In the genomic region with DNA sequence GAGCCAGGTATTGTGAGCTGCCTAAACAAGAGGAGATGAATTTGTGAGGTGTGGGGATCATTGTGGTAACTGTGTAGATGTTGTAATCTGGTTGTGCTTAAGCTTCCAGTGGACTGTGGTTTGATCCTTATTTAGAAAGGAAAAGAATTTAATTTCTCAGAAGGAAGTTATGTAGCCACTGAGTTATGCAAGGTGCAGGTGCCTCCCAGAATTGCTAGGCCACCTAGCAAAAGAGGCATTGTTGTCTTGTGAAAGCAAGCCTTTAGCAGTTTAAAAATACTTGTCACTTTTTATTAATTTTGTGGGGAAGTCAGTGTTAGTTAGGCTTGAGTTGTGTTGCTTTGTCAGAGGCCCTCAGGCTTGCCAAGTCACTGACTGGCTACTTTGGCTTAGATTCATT, we compare ENCODE assay signal across 23 mouse cellular contexts. TPM values are rescaled to one million over a fixed set of nuclear protein-coding genes. Genes with fewer than 3 reads are reported as not detected.
DNase-seq lines count a peak whose midpoint lies in the region; ATAC-seq and TF ChIP-seq lines count a peak whose summit lies in the region.
"Had no signal": no experiment of that assay in that cellular context is flagged by ENCODE, and none has a peak within 500 bp of the region (broad histone marks: within the 10 kb centered on the region; RNA-seq: fewer than 3 reads in every experiment).

No protein-coding gene starts in this region.

- H3K4me2 ChIP-seq in lung, postnatal 0 days (replicated peaks; ENCODE audit: low read depth, low read length) = no peak overlapping the region
- H3K4me2 ChIP-seq in forebrain, embryonic 14.5 days (ENCODE audit: low read length) = no peak overlapping the region
- H3K4me2 ChIP-seq: heart, embryonic 11.5 days; hindbrain, embryonic 13.5 days; liver, embryonic 13.5 days had no signal

- H3K4me1 ChIP-seq in lung, postnatal 0 days (ENCODE audit: insufficient read depth, low read depth, low read length) = no peaks in the 10 kb centered on the region; the same call in 1 of the 2 replicates
- no peaks in the 10 kb centered on the region for H3K4me1 ChIP-seq in forebrain, embryonic 14.5 days (ENCODE audit: control insufficient read depth, insufficient read depth, low read length)

- peak; percentile 68 for ATAC-seq in lung, postnatal 0 days
- ATAC-seq in Patski = peak; percentile 61
- ATAC-seq in granulocyte monocyte progenitor cell, adult 5-6 weeks (replicated peaks; ENCODE audit: poor library complexity, severe bottlenecking) = peak; percentile 91
- no peak for ATAC-seq in forebrain, embryonic 14.5 days
- ATAC-seq: forebrain, embryonic 16.5 days; inflammation-experienced regulatory T-cells, adult 6 months had no signal

- no peak overlapping the region for H3K9ac ChIP-seq in lung, postnatal 0 days (replicated peaks; ENCODE audit: low read depth)
- H3K9ac ChIP-seq in forebrain, embryonic 14.5 days (ENCODE audit: low read length) = no peak overlapping the region
- H3K9ac ChIP-seq: hindbrain, embryonic 13.5 days; liver, embryonic 13.5 days had no signal

- TF ChIP-seq CTCF in lung, postnatal 0 days (IDR thresholded peaks at IDR 0.05) = no peak
- no peak for TF ChIP-seq CTCF in Patski (IDR thresholded peaks at IDR 0.05)

- in situ Hi-C loops in Patski (cut with MboI; ENCODE audit: low pct_unique_long_range_greater_than_20kb) = no loop called here

- peak; percentile 56 for DNase-seq in lung, postnatal 0 days (ENCODE audit: low spot score)
- no peak for DNase-seq in lung, postnatal 10 days
- peak; percentile 80 for DNase-seq in Patski (ENCODE audit: low read depth, low spot score)
- DNase-seq in forebrain, embryonic 14.5 days (ENCODE audit: low spot score) = no peak
- no peak for DNase-seq in ovary, postnatal 14 days (ENCODE audit: low spot score)
- DNase-seq in B cell, adult 2 months = no peak
- DNase-seq: cerebellum, adult 8-10 months; gastrocnemius, adult 2 months; heart, postnatal 14 days; kidney, adult 9 months; kidney, postnatal 36 days; layer of hippocampus, adult 9-11 months; left cerebral cortex, postnatal 4 days; liver, embryonic 13.5 days; thymus, postnatal 14 days had no signal

- no peaks in the 10 kb centered on the region for H3K36me3 ChIP-seq in lung, postnatal 0 days (ENCODE audit: insufficient read depth, low read length)
- no peaks in the 10 kb centered on the region for H3K36me3 ChIP-seq in forebrain, embryonic 14.5 days (ENCODE audit: control insufficient read depth, insufficient read depth, low read length)

- no peak overlapping the region for H3K4me3 ChIP-seq in lung, postnatal 0 days (ENCODE audit: low read depth, low read length)
- no peak overlapping the region for H3K4me3 ChIP-seq in forebrain, embryonic 14.5 days (ENCODE audit: low read depth, low read length)
- H3K4me3 ChIP-seq: erythroblast, embryonic 14.5 days; gastrocnemius, adult 2 months; hindbrain, embryonic 13.5 days; left cerebral cortex, adult 2 months; liver, embryonic 13.5 days had no signal

- no peaks in the 10 kb centered on the region for H3K9me3 ChIP-seq in lung, postnatal 0 days (ENCODE audit: low read length)
- no peaks in the 10 kb centered on the region for H3K9me3 ChIP-seq in forebrain, embryonic 14.5 days (replicated peaks; ENCODE audit: control insufficient read depth, low read length)
- H3K9me3 ChIP-seq: hindbrain, embryonic 13.5 days; liver, embryonic 13.5 days had no signal

- H3K27me3 ChIP-seq in lung, postnatal 0 days (replicated peaks; ENCODE audit: insufficient read depth, low read length) = no peaks in the 10 kb centered on the region
- H3K27me3 ChIP-seq in Patski = no peaks in the 10 kb centered on the region
- H3K27me3 ChIP-seq in forebrain, embryonic 14.5 days (replicated peaks; ENCODE audit: control insufficient read depth, insufficient read depth, low read length) = no peaks in the 10 kb centered on the region
- H3K27me3 ChIP-seq: CH12.LX; hindbrain, embryonic 13.5 days; liver, embryonic 13.5 days had no signal

- TF ChIP-seq EP300 in lung, postnatal 0 days (IDR thresholded peaks at IDR 0.05) = no peak

- CTCF ChIA-PET in Patski (lab: Charles Lee) = interaction anchor here (1.0 kb wide), 1 partner anchor 9 kb away, joined by 3 read pairs; no protein-coding TSS in a partner anchor

- peak overlapping the region; percentile 44; the same call in 1 of the 2 replicates for H3K27ac ChIP-seq in lung, postnatal 0 days (ENCODE audit: low read length)
- H3K27ac ChIP-seq in forebrain, embryonic 14.5 days (ENCODE audit: low read depth, low read length) = no peak overlapping the region
- H3K27ac ChIP-seq: gastrocnemius, adult 2 months; hindbrain, embryonic 13.5 days; left cerebral cortex, adult 2 months; liver, embryonic 13.5 days had no signal

- POLR2A ChIA-PET in Patski (lab: Charles Lee) = interaction anchor here (0.6 kb wide), 1 partner anchor 278 kb away, joined by 3 read pairs; no protein-coding TSS in a partner anchor

RNA-seq across cellular contexts. Expression of gene Ube2f, which starts 7.8 kb away (rescaled TPM):
- 55.5 and 58.3 TPM in 2 replicates for polyA plus RNA-seq in lung, postnatal 0 days (2015; fragmentation: Nextera tagmentation; extraction: Ambion mirVana)
- 94.5 TPM for polyA plus RNA-seq in Patski (2021)
- total RNA-seq in granulocyte monocyte progenitor cell, adult 5-6 weeks (2014; fragmentation: Nextera tagmentation) = 80.4 and 94.7 TPM in 2 replicates
- total RNA-seq in granulocyte monocyte progenitor cell, adult 5-6 weeks (2017) = 40.4 and 50.5 TPM in 2 replicates
- 73.0 and 78.8 TPM in 2 replicates for polyA plus RNA-seq in forebrain, embryonic 14.5 days (2014; fragmentation: Nextera tagmentation; extraction: Ambion mirVana)

RNA-seq across cellular contexts. Expression of gene Scly, which starts 40.2 kb away (rescaled TPM):
- polyA plus RNA-seq in lung, postnatal 0 days (2015; fragmentation: Nextera tagmentation; extraction: Ambion mirVana) = 8.7 and 11.1 TPM in 2 replicates
- polyA plus RNA-seq in Patski (2021) = 98.6 TPM
- total RNA-seq in granulocyte monocyte progenitor cell, adult 5-6 weeks (2014; fragmentation: Nextera tagmentation) = 31.6 and 39.5 TPM in 2 replicates
- 20.9 and 21.8 TPM in 2 replicates for total RNA-seq in granulocyte monocyte progenitor cell, adult 5-6 weeks (2017)
- polyA plus RNA-seq in forebrain, embryonic 14.5 days (2014; fragmentation: Nextera tagmentation; extraction: Ambion mirVana) = 6.3 and 7.3 TPM in 2 replicates

Comparison
In these comparisons a context has a peak if more than half of its experiments do, and no peak if none do; other contexts are left out.
1. DNase-seq: peak in lung, postnatal 0 days (single experiment) and Patski (single experiment); none in lung, postnatal 10 days (single experiment), forebrain, embryonic 14.5 days (single experiment), ovary, postnatal 14 days (single experiment) and B cell, adult 2 months (0 of 2).